Mouse (Mus musculus): ENCODE data around the gene Angel1. TPM values are rescaled to one million over a fixed set of nuclear protein-coding genes. Genes with fewer than 3 reads are reported as not detected.

Angel1 gene
- total and polyA plus RNA-seq, 3 experiments: 1.8 to 9.1 (median 1.8) TPM

- DNase-seq (ENCODE audit: low spot score): no peak
- ATAC-seq (ENCODE audit: extremely low read depth, insufficient number of reproducible peaks, low FRiP score, poor library complexity, severe bottlenecking): no peak
- Histone ChIP-seq H3K9me3 (replicated peaks) (no peaks in the 10 kb centered on the region), H3K4me1 (ENCODE audit: insufficient read depth, low read depth, low read length) (no peaks in the 10 kb centered on the region), H3K36me3 (replicated peaks) (peaks cover 5% of the 10 kb centered on the region), H3K27me3 (ENCODE audit: insufficient read depth, low read length) (peaks cover 7% of the 10 kb centered on the region; the same call in 1 of the 2 replicates), H3K4me3 (ENCODE audit: low read depth, low read length) (no peak overlapping the region)
- no peak for TF ChIP-seq POLR2AphosphoS5 (IDR thresholded peaks at IDR 0.05; ENCODE audit: insufficient replicate concordance, low read depth, low read length)
- no peak for TF ChIP-seq GATA2 (IDR thresholded peaks at IDR 0.05; ENCODE audit: borderline replicate concordance, low read depth, low read length)
- no peak for TF ChIP-seq TAL1 (conservative IDR thresholded peaks at IDR 0.05; ENCODE audit: low read depth, low read length)
- TF ChIP-seq GATA1 (IDR thresholded peaks at IDR 0.05; ENCODE audit: borderline replicate concordance, low read length): no peak
- TF ChIP-seq CTCF (IDR thresholded peaks at IDR 0.05; ENCODE audit: low read depth, low read length): no peak
Observed at GRCm38 (mm10) chr12:86699965-86700926, 26.0 kb downstream of the Angel1 start.

GRCm38 (mm10) chr12:86698537-86698936 is 27.7 kb downstream of the Angel1 start:
- peaks cover 2% of the 10 kb centered on the region for H3K36me3 ChIP-seq (replicated peaks)
- DNase-seq (ENCODE audit: low spot score) (no peak), ATAC-seq (ENCODE audit: extremely low read depth, insufficient number of reproducible peaks, low FRiP score, poor library complexity, severe bottlenecking) (no peak)
- H3K9me3 ChIP-seq (replicated peaks): no peaks in the 10 kb centered on the region
- H3K4me1 ChIP-seq (ENCODE audit: insufficient read depth, low read depth, low read length): no peaks in the 10 kb centered on the region
- TF ChIP-seq GATA1 (IDR thresholded peaks at IDR 0.05; ENCODE audit: borderline replicate concordance, low read length) (no peak), POLR2AphosphoS5 (IDR thresholded peaks at IDR 0.05; ENCODE audit: insufficient replicate concordance, low read depth, low read length) (no peak), GATA2 (IDR thresholded peaks at IDR 0.05; ENCODE audit: borderline replicate concordance, low read depth, low read length) (no peak), TAL1 (conservative IDR thresholded peaks at IDR 0.05; ENCODE audit: low read depth, low read length) (no peak), CTCF (IDR thresholded peaks at IDR 0.05; ENCODE audit: low read depth, low read length) (no peak)
- H3K27me3 ChIP-seq (ENCODE audit: insufficient read depth, low read length): peaks cover 10% of the 10 kb centered on the region
- no peak overlapping the region for H3K4me3 ChIP-seq (ENCODE audit: low read depth, low read length)

GRCm38 (mm10) chr12:86697996-86698395 is 28.3 kb downstream of the Angel1 start:
- ATAC-seq (ENCODE audit: extremely low read depth, insufficient number of reproducible peaks, low FRiP score, poor library complexity, severe bottlenecking): no peak
- Histone ChIP-seq H3K27me3 (ENCODE audit: insufficient read depth, low read length) (peaks cover 10% of the 10 kb centered on the region), H3K36me3 (replicated peaks) (peaks cover under 1% of the 10 kb centered on the region), H3K4me1 (ENCODE audit: insufficient read depth, low read depth, low read length) (no peaks in the 10 kb centered on the region), H3K9me3 (replicated peaks) (no peaks in the 10 kb centered on the region), H3K4me3 (ENCODE audit: low read depth, low read length) (no peak overlapping the region)
- TF ChIP-seq POLR2AphosphoS5 (IDR thresholded peaks at IDR 0.05; ENCODE audit: insufficient replicate concordance, low read depth, low read length) (no peak), CTCF (IDR thresholded peaks at IDR 0.05; ENCODE audit: low read depth, low read length) (no peak), GATA2 (IDR thresholded peaks at IDR 0.05; ENCODE audit: borderline replicate concordance, low read depth, low read length) (no peak), TAL1 (conservative IDR thresholded peaks at IDR 0.05; ENCODE audit: low read depth, low read length) (no peak), GATA1 (IDR thresholded peaks at IDR 0.05; ENCODE audit: borderline replicate concordance, low read length) (no peak)
- no peak for DNase-seq (ENCODE audit: low spot score)

- DNase-seq (ENCODE audit: low spot score) (no peak), ATAC-seq (ENCODE audit: extremely low read depth, insufficient number of reproducible peaks, low FRiP score, poor library complexity, severe bottlenecking) (no peak)
- Histone ChIP-seq H3K36me3 (replicated peaks) (no peaks in the 10 kb centered on the region), H3K4me3 (ENCODE audit: low read depth, low read length) (no peak overlapping the region), H3K4me1 (ENCODE audit: insufficient read depth, low read depth, low read length) (no peaks in the 10 kb centered on the region), H3K27me3 (ENCODE audit: insufficient read depth, low read length) (peaks cover 14% of the 10 kb centered on the region), H3K9me3 (replicated peaks) (no peaks in the 10 kb centered on the region)
- TF ChIP-seq CTCF (IDR thresholded peaks at IDR 0.05; ENCODE audit: low read depth, low read length) (no peak), GATA2 (IDR thresholded peaks at IDR 0.05; ENCODE audit: borderline replicate concordance, low read depth, low read length) (no peak), POLR2AphosphoS5 (IDR thresholded peaks at IDR 0.05; ENCODE audit: insufficient replicate concordance, low read depth, low read length) (no peak), TAL1 (conservative IDR thresholded peaks at IDR 0.05; ENCODE audit: low read depth, low read length) (no peak), GATA1 (IDR thresholded peaks at IDR 0.05; ENCODE audit: borderline replicate concordance, low read length) (no peak)
Observed at GRCm38 (mm10) chr12:86694441-86694840, 31.8 kb downstream of the Angel1 start.

- no peak for DNase-seq (ENCODE audit: low spot score)
- no peak for ATAC-seq (ENCODE audit: extremely low read depth, insufficient number of reproducible peaks, low FRiP score, poor library complexity, severe bottlenecking)
- no peak for TF ChIP-seq POLR2AphosphoS5 (IDR thresholded peaks at IDR 0.05; ENCODE audit: insufficient replicate concordance, low read depth, low read length)
Observed at GRCm38 (mm10) chr12:86693389-86693788, 32.9 kb downstream of the Angel1 start.

GRCm38 (mm10) chr12:86692471-86693356 is 33.5 kb downstream of the Angel1 start:
- ATAC-seq (ENCODE audit: extremely low read depth, insufficient number of reproducible peaks, low FRiP score, poor library complexity, severe bottlenecking) (no peak), DNase-seq (ENCODE audit: low spot score) (no peak)
- no peaks in the 10 kb centered on the region for H3K9me3 ChIP-seq (replicated peaks)
- H3K4me3 ChIP-seq (ENCODE audit: low read depth, low read length): no peak overlapping the region
- H3K27me3 ChIP-seq (ENCODE audit: insufficient read depth, low read length): peaks cover 18% of the 10 kb centered on the region
- no peaks in the 10 kb centered on the region for H3K36me3 ChIP-seq (replicated peaks)
- TF ChIP-seq GATA1 (IDR thresholded peaks at IDR 0.05; ENCODE audit: borderline replicate concordance, low read length) (no peak), TAL1 (conservative IDR thresholded peaks at IDR 0.05; ENCODE audit: low read depth, low read length) (no peak), GATA2 (IDR thresholded peaks at IDR 0.05; ENCODE audit: borderline replicate concordance, low read depth, low read length) (no peak), CTCF (IDR thresholded peaks at IDR 0.05; ENCODE audit: low read depth, low read length) (no peak), POLR2AphosphoS5 (IDR thresholded peaks at IDR 0.05; ENCODE audit: insufficient replicate concordance, low read depth, low read length) (no peak)
- peaks cover 4% of the 10 kb centered on the region for H3K4me1 ChIP-seq (ENCODE audit: insufficient read depth, low read depth, low read length)

More at GRCm38 (mm10) chr12:86693389-86693788, 32.9 kb downstream of the Angel1 start:
- Histone ChIP-seq H3K4me3 (ENCODE audit: low read depth, low read length) (no peak overlapping the region), H3K4me1 (ENCODE audit: insufficient read depth, low read depth, low read length) (no peaks in the 10 kb centered on the region), H3K36me3 (replicated peaks) (no peaks in the 10 kb centered on the region), H3K27me3 (ENCODE audit: insufficient read depth, low read length) (peaks cover 18% of the 10 kb centered on the region), H3K9me3 (replicated peaks) (no peaks in the 10 kb centered on the region)
